Mouse (Mus musculus): Measurements from ENCODE around the gene Gm20824. TPM values are rescaled to one million over a fixed set of nuclear protein-coding genes. Genes with fewer than 3 reads are reported as not detected.

Gene Gm20824
- polyA plus RNA-seq (2012; ENCODE audit: low replicate concordance), result not detected in 2 replicates

DNA sequence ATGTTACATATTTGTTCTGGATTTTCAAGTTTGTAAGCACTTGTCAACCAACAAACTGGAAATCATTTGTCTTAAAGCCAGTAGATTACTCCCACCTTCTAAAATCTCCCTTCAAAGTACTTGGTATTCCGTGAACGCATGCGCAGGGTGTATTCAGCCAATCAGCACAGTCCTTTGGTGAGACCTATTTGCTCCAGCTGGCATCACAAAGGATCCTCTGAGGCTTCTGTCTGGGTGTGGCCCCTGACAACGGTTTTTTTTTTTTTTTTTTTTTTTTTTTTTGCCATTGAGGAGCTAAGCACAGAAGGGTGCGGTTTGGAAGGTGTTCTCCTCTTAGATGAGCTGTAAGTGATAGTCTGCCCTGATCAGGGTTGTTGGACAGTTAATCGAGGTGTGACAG lies at the start of gene Gm20824:
Gm20824 (plus strand) TSS at position 301 of the 400 bp plus-strand sequence.

Other genes with a start within 250 kb of the Gm20824 start
- gene Gm20825, start 186.4 kb upstream of the Gm20824 start, polyA plus RNA-seq (2012; ENCODE audit: low replicate concordance), result not detected in 2 replicates